Mouse (Mus musculus): Measurements from ENCODE around the gene Ykt6.

GRCm38 (mm10) chr11:5955546-5956276 lies at the start of gene Ykt6:
- TF ChIP-seq TAL1 (IDR thresholded peaks at IDR 0.05; ENCODE audit: low read length) (no peak), GATA1 (IDR thresholded peaks at IDR 0.05; ENCODE audit: low read length) (no peak)
